Mouse (Mus musculus) limb, embryonic 14.5 days (tissue): ENCODE measurements around the gene Ndufb4. TPM values are rescaled to one million over a fixed set of nuclear protein-coding genes. Genes with fewer than 3 reads are reported as not detected.

Experiments used
- ATAC-seq: fragments of 200-750 bp; cut with Nextera tagmentation; 2 replicates; pipeline ENCODE4 v1.8.0; 2017; ENCODE audit warnings: low read depth, moderate number of reproducible peaks, moderate TSS enrichment; ENCODE audit not compliant: low FRiP score
- DNase-seq: peaks from one replicate; pipeline ENCODE4 v3.0.0-alpha.2; 2015; ENCODE audit warnings: low spot score
- H3K27ac ChIP-seq: fragments of 300-500 bp; sonication (generic); replicated peaks from 2 replicates; pipeline ENCODE4 v1.5.1; 2014; ENCODE audit warnings: low read depth, mild to moderate bottlenecking, low read length, moderate library complexity, mixed read lengths
- H3K27me3 ChIP-seq: fragments of 300-500 bp; sonication (generic); 2 replicates; pipeline ENCODE4 v1.6.1; 2014; ENCODE audit warnings: low read length, mixed read lengths; ENCODE audit not compliant: control insufficient read depth, insufficient read depth
- H3K36me3 ChIP-seq: fragments of 300-500 bp; sonication (generic); 2 replicates; pipeline ENCODE4 v1.6.1; 2014; ENCODE audit warnings: mild to moderate bottlenecking, low read length, moderate library complexity, mixed read lengths; ENCODE audit not compliant: control insufficient read depth, insufficient read depth
- H3K4me1 ChIP-seq: fragments of 300-500 bp; sonication (generic); 2 replicates; pipeline ENCODE4 v1.6.1; 2014; ENCODE audit warnings: antibody characterized with exemption, low read length, mixed read lengths; ENCODE audit not compliant: control insufficient read depth, insufficient read depth
- H3K4me2 ChIP-seq: fragments of 300-500 bp; sonication (generic); replicated peaks from 2 replicates; pipeline ENCODE4 v1.6.1; 2014; ENCODE audit warnings: low read depth, mild to moderate bottlenecking, low read length, moderate library complexity; ENCODE audit not compliant: severe bottlenecking
- H3K4me3 ChIP-seq: fragments of 300-500 bp; sonication (generic); replicated peaks from 2 replicates; pipeline ENCODE4 v1.5.1; 2014; ENCODE audit warnings: low read length
- H3K9ac ChIP-seq: fragments of 300-500 bp; sonication (generic); 2 replicates; pipeline ENCODE4 v1.6.1; 2014; ENCODE audit warnings: mild to moderate bottlenecking, low read depth, low read length, moderate library complexity; ENCODE audit not compliant: severe bottlenecking
- H3K9me3 ChIP-seq: fragments of 300-500 bp; sonication (generic); 2 replicates; pipeline ENCODE4 v1.6.1; 2016; ENCODE audit warnings: low read length; ENCODE audit not compliant: control insufficient read depth
- POLR2A ChIP-seq: fragments of 200-500 bp; IDR thresholded peaks from 2 replicates; pipeline ENCODE4 v1.8.0; 2012; ENCODE audit warnings: inconsistent platforms, mild to moderate bottlenecking, moderate library complexity, borderline replicate concordance; ENCODE audit not compliant: insufficient read depth, insufficient read length; ENCODE audit errors: extremely low read depth
- WGBS: fragments of 180-500 bp; shearing (Covaris S2); extraction: QIAGEN DNeasy Blood & Tissue Kit; methylation state at CpG from one replicate; pipeline ENCODE4 v1.1.7; 2014; 5-methylcytosine and 5-hydroxymethylcytosine counted together
- polyA plus RNA-seq, 2 experiments: library from polyadenylated mRNA; depleted of rRNA in 1 of 2; stranded (reverse) in 1 of 2; unstranded in 1 of 2; fragments of >200 nt; fragmentation: Nextera tagmentation in 1 of 2; extraction: Ambion mirVana in 1 of 2; gene quantifications; 2 replicates each; pipeline versions ENCODE4 v1.2.1 to v1.2.3; 2012 to 2014

Ndufb4 gene
- polyA plus RNA-seq, 2 experiments: 54.9 to 56.3 TPM

DNA sequence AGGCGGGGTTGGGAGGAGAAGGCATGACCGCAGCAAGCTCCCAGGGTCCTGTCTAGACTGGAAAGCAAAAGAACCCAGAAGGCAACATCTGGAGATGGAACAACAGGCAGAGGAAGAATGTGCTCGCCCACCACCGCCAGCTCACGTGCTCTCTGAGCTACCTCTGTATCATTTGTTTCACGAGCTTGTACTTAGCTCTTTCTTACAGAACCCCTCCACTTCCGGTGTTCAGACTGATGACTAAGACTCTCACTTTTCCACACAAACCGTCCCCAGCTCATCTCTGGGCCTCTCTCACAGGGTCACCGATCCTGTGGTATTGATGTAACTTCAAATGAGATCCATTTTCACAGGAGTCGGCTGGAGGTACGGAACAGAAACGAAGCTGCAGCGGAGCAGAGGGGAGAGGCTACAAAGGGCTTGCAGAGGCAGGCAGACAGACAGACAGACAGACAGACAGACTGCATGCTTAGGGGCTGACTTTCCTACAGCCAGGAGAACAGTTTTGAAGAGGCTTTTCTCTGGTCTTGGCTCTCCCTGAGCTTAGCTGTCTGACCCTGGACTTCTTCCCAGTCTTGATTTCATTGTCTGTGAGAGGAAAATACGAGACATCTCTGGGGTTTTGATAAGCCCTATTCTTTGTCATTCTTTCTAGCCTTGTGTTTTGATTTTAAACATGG lies 33.2 kb upstream of the Ndufb4 start:
- H3K4me1 ChIP-seq: peaks cover 30% of the 10 kb centered on the region
- ATAC-seq: no peak
- no peak overlapping the region for H3K27ac ChIP-seq

DNA sequence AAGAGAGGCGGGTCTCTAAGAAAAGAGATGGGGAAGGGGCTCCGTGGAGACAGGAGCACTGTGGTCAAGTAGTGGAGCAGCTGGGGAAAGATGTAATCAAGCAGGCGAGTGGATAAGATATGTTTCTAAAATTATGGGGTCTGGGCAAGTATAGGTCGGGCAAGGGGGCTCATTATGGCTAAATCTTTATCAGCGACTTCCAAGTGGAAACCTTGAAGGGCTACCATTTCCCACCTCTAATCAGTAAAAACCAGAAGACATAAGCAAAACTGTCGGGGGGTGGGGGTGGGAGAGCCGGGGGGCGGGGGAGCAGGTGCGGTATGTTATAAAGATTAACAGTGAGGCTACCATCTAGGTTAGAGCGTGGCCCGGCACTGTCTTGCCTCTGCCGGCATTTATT lies 32.6 kb upstream of the Ndufb4 start:
- H3K27ac ChIP-seq: no peak overlapping the region
- no peak overlapping the region for H3K4me2 ChIP-seq
- TF ChIP-seq POLR2A: no peak
- H3K4me1 ChIP-seq: peaks cover 30% of the 10 kb centered on the region
- H3K9ac ChIP-seq: no peak overlapping the region
- no peaks in the 10 kb centered on the region for H3K36me3 ChIP-seq
- DNase-seq (no peak), ATAC-seq (no peak)
- H3K4me3 ChIP-seq: no peak overlapping the region
- 75% methylated on average over 12 of the region's 12 CpGs for WGBS
- no peaks in the 10 kb centered on the region for H3K9me3 ChIP-seq
- H3K27me3 ChIP-seq: no peaks in the 10 kb centered on the region

More for the DNA sequence above, 33.2 kb upstream of the Ndufb4 start:
- DNase-seq: no peak
- no peak overlapping the region for H3K4me2 ChIP-seq
- H3K9me3 ChIP-seq: no peaks in the 10 kb centered on the region
- H3K27me3 ChIP-seq: no peaks in the 10 kb centered on the region
- no peak overlapping the region for H3K9ac ChIP-seq
- 62% methylated on average over 14 of the region's 14 CpGs for WGBS
- H3K4me3 ChIP-seq: no peak overlapping the region
- H3K36me3 ChIP-seq: no peaks in the 10 kb centered on the region
- no peak for TF ChIP-seq POLR2A

DNA sequence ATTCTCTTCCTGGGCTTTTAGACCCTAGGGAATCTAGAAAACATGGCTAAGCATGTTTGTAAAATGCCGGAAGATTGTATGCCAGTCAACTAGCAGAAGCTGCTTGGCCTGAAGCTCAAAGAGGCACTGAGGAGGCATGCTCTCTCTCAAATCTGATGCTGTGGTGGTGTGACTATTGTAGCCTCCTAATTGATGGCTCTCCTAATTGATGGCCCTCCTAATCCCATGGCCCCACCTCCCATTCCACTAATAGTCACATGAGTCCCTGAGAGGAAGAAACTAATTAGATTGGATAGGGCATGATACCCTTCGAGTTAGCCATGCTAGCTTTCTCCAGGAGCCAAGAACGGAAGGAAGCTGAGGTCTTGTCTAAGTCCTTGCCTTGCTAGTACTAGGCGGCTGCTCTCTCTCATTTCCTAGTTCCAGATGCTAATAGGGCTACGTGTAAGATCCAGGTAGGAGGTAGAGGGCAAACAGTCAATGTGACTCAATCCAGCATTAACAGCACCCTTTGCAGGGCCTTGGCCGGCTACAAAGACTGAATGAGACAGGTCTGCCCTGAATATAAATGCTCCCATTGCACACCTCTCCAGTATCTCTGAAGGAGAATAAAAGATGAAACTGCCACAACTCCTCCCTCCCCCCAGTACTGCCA lies 31.8 kb upstream of the Ndufb4 start:
- no peak overlapping the region for H3K4me3 ChIP-seq
- peaks cover 30% of the 10 kb centered on the region for H3K4me1 ChIP-seq
- DNase-seq (no peak), ATAC-seq (no peak)
- no peak overlapping the region for H3K4me2 ChIP-seq
- TF ChIP-seq POLR2A: no peak
- H3K9me3 ChIP-seq: no peaks in the 10 kb centered on the region
- H3K36me3 ChIP-seq: no peaks in the 10 kb centered on the region
- no peak overlapping the region for H3K9ac ChIP-seq
- no peak overlapping the region for H3K27ac ChIP-seq
- no peaks in the 10 kb centered on the region for H3K27me3 ChIP-seq
- 65% methylated on average over 6 of the region's 6 CpGs for WGBS

DNA sequence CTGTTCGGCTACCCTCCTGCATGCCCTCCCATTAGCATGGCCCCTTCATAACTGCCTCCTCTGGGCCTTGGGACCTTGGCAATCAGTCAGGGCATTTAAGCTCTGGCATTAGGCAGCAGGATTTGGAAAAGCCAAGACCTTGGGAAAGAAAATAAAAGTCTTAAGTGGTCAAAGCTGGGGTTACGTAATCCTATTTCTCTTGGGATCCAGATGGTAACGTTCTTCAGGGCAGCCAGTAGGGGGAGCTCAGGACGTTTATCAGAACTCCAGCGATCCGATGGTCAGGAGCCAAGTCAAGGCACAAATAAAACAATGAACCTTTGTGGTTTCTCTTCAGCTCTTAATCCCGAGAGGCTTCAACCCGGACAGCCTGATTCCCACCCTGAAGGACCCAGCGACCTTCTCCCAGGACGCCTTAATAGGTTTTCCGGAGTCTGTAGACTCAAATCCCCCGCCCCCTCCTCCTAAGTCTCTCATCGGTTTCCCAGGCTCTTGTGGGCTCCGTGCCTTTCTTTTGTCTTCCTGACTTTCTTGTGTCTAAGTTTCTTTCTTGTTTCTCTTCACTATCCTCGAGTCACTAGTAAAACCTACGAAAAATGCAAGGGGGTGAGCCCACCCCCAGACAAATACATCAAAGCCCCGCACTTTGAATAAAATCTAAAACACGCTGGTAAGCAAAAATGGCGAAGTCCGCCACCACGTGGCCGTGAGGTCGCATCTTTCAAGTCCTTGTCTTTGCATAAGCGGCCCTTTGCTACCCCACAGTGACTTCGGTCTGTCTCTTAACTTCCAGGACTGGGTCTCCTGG lies 30.6 kb upstream of the Ndufb4 start:
- TF ChIP-seq POLR2A: peak; percentile 38; the same call in 1 of the 2 replicates

DNA sequence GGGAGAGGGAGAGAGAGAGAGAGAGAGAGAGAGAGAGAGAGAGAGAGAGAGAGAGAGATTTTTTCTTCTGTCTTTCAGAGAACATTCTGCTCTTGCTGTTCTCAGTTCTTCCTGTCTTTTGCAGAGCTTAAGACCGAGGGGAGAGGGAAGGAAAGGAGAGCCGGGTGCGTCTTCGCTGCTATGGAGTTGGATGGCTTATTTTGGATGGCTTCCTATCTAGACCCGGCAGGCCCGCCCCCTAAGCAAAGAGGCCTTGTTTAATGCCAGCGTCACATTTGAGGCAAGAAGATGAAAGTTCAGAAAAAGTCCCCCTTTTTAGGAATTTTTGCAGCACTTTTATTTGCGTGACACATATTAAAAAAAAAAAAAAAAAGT lies 30.0 kb upstream of the Ndufb4 start:
- Histone ChIP-seq H3K36me3 (no peaks in the 10 kb centered on the region), H3K9ac (peak overlapping the region; percentile 62), H3K4me3 (peak overlapping the region; percentile 38), H3K27me3 (no peaks in the 10 kb centered on the region), H3K4me2 (peak overlapping the region; percentile 56), H3K27ac (peak overlapping the region; percentile 88; the same call in 1 of the 2 replicates), H3K4me1 (peaks cover 20% of the 10 kb centered on the region), H3K9me3 (no peaks in the 10 kb centered on the region)
- no peak for TF ChIP-seq POLR2A
- ATAC-seq (peak; percentile 7; the same call in 1 of the 2 replicates), DNase-seq (no peak)
- WGBS: 11% methylated on average over 8 of the region's 8 CpGs

More for the DNA sequence above, 30.6 kb upstream of the Ndufb4 start:
- ATAC-seq (peak; percentile 76), DNase-seq (peak; percentile 98)
- under 1% methylated on average over 25 of the region's 25 CpGs for WGBS
- H3K9ac ChIP-seq: peak overlapping the region; percentile 62
- peak overlapping the region; percentile 56 for H3K4me2 ChIP-seq
- no peaks in the 10 kb centered on the region for H3K9me3 ChIP-seq
- no peaks in the 10 kb centered on the region for H3K27me3 ChIP-seq
- peaks cover 22% of the 10 kb centered on the region for H3K4me1 ChIP-seq
- no peaks in the 10 kb centered on the region for H3K36me3 ChIP-seq
- H3K27ac ChIP-seq: peak overlapping the region; percentile 88
- H3K4me3 ChIP-seq: peak overlapping the region; percentile 38
